Mouse (Mus musculus) layer of hippocampus, adult 11-12 months (tissue): ENCODE data around the gene Ispd.

Source experiments
- DNase-seq: peaks from one replicate; pipeline ENCODE4 v3.0.0; 2022; ENCODE audit warnings: low spot score

Ispd gene

GRCm38 (mm10) chr12:36564146-36564545, 182.9 kb downstream of the Ispd start:
- no peak for DNase-seq

DNA sequence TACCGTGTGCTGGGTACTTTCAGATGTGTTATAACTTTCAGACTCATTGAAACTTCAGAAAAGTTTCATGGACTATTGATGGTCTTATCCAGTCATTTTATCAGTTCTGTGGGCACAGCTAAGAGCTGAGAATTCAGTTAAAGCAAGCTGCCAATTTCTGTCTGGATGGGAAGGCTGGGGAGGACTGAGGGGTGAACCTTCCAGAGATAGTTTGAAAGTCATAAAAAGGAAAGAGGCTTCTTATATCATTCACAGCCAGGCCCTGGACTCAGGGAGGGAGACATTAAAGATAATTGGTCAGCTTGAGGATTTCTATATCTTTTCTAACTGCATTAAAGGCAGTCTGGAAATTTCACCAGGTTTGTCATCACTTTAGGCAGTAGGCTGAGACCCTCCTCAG, 185.7 kb downstream of the Ispd start:
- no peak for DNase-seq

- no peak for DNase-seq
Measured at GRCm38 (mm10) chr12:36570414-36571095, 189.3 kb downstream of the Ispd start.

DNA sequence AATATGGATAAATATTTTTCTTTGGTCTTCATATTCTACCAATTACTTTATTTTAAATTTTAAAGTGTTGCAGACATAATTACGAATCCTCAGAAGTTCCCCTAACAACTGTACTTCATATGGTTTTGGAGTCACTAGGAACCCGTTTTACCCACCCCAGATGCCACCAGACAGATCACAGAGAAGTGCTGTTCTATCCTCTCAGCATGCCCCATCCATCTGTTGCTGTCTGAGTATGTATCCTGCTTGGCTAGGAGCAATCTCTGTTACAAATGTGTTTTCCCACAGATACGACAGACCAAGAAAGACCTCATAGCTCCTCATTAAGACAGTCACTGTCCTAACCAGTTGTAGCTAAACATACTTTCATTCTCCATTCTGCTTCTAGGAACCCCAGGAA, 203.6 kb downstream of the Ispd start:
- peak; percentile 13 for DNase-seq

DNA sequence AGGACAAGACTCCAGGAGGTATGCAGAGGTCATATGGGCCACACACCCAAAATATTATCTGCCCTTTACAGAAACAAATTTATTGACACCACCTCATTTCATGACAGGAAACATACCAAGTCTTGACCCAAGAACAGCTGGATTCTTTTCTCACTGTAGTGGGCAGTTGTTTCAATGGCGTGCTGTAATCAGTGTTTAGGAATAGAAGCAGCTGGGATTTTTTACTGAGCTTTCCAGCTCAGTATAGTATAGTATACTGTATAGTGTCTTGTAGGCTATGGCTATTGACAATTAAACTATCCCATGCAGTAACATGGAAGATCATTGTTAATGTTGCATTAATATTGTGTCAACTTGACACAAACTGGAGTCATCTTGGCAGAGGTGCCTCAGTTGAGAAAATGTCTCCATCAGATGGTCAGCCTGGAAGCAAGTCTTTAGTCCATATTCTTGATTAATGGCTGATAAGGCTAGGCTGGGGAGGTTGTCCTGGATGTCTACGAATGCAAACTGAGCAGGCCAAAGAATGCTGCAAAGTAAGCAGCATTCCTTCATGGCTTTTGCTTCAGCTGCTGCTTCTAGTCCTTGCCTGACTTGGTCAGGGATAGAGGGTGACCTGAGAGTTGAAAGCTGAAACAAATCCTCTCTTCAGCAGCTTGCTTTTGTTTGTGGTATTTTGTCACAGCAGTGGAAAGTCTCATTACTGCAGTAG, 216.4 kb downstream of the Ispd start:
- no peak for DNase-seq

DNA sequence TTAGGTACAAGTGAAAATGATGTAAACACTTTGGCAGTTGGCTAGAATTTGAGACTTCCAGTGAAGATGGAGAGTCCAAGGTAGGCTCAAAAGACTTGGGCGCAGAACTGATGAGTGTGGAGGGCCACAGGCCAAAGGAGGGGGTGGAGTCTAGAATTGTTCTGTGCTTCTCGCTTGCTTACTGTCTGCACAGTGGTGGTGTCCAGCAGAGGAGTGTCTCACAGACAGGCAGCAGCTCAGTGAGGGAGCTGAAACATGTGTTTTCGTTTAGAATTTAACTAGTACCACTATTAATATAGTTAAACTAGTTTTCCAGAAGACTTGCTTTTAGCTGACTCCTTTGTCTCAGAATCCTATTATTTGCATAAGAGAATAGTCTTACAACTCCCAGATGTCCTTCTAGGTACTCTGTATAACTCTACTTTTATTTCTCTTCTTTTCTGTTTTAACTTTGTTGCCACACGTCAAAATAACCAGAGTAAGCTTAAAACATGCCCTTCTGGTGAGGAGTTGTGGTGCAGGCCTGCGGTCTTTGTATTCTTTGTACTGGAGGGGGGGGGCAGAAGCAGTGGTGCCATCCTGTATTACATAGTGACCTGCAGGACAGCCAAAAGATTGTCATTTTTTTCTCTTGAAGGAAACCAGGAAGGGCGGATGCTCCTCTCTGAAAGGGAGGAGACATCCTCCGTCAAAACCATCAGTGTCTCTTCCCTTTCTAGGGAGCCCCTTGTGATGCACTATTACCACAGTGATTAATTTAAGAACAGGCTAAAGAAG, 240.9 kb downstream of the Ispd start:
- DNase-seq: no peak

DNA sequence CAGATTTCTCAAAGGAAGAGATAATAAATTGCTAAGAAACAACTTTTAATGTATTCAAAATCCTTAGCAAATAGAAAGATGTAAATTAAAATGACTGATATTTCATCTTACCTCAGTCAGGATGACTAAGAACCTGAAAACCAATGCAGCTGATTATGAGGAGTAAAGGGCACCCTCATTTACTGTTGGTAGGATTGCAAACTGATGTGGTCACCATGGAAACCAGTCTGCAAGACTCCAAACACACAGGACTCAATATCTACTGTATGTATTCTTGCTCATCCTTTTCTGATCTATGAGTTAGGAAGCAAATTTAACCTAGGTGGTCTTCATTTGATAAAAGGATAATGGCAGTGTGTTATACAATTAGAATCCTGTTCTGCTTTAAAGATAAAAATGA, 246.0 kb downstream of the Ispd start:
- DNase-seq: no peak

DNA sequence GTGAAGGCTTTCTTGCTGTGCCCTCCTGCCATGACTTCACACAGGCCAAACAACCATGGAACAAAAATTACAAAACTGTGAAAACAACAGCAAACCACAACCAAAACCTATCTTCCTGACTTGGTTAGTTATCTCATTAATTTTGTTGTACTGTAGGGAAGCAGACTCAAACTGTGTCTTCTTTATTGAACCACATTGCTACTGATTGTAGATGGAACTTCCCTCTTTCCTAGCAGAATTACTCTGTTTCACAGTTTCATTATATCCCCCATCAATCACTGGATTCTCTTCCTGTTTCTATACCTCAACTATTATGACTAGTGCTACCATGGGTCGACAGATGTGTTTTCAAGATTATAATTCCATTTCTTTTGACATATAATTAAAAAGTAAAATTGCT, 251.2 kb downstream of the Ispd start:
- no peak for DNase-seq

DNA sequence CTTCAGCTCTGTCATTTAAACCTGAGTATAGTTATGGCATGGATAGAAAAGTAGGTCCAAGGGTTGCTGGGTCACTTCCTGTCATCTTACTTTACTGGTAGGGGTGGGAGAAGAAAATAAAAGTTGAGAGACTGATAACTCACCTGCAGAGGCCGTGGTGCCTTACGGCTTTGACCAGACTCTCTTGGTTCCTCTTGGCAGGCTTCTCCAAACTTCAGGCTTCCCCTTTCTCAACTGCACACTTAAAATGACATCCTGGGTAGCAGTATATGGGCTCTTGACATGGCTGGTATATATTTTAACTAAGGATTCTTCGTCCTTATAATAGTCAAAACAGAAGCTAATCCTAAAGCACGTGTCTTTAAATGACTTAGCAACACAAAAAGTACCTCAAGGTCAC, 266.3 kb downstream of the Ispd start:
- DNase-seq: no peak

GRCm38 (mm10) chr12:36662496-36662895, 281.2 kb downstream of the Ispd start:
- DNase-seq: peak; percentile 39

- no peak for DNase-seq
Measured at GRCm38 (mm10) chr12:36664783-36665182, 283.5 kb downstream of the Ispd start.

GRCm38 (mm10) chr12:36666771-36667170, 285.5 kb downstream of the Ispd start:
- no peak for DNase-seq

DNA sequence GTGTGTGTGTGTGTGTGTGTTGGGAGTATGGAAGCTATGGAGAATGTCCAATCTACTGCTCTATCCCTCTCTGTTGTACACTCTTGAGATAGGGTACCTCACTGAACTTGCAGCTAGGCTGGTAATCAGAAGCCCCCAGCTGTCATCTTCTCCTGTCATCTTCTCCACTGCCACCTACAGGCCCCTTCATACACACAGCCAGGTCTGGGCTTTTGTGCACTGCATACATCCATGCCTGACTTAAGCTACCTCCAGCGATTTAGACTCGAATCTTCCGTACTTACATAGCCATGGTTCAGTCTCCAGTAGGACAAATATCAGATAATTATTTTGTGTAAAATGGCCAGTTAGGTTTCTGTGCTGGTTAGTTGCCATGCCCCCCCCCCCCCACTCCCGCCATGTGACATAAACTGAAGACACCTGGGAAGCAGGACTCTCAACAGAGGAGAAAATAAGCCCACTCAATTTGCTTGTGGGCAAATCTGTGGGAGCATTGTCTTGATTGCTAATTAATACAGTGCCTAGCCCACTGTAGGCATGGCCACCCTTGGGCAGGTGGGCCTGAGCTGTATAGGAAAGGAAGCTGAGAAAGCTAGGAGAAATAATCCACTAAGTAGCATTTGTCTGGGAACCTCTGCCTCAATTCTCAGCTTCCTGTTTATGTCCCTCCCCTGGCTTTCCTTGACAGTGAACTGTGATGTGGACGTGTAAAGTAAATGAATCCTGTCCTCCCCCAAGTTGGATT, 289.1 kb downstream of the Ispd start:
- DNase-seq: no peak

- no peak for DNase-seq
Measured at GRCm38 (mm10) chr12:36670915-36671579, 289.8 kb downstream of the Ispd start.

DNA sequence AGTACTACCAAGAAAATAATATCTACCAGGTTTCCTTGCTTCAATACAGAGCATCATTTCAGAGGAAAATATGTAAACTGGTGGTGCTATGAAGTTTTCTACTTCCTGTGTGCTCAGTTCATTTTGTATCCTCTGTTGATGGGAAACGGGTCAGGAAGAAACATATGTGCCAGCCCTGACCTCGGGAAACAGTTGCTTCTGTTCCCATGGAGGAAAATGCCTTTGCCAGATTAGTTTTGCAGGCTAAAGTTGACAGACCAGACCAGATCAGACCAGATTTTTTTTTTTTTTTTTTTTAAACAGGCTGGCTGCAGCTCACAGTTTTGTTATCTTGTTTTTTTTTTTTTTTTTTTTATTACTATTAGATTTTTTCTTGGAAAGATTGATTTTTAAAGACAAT, 293.2 kb downstream of the Ispd start:
- no peak for DNase-seq

- DNase-seq: no peak
Measured at GRCm38 (mm10) chr12:36678220-36678619, 297.0 kb downstream of the Ispd start.

DNA sequence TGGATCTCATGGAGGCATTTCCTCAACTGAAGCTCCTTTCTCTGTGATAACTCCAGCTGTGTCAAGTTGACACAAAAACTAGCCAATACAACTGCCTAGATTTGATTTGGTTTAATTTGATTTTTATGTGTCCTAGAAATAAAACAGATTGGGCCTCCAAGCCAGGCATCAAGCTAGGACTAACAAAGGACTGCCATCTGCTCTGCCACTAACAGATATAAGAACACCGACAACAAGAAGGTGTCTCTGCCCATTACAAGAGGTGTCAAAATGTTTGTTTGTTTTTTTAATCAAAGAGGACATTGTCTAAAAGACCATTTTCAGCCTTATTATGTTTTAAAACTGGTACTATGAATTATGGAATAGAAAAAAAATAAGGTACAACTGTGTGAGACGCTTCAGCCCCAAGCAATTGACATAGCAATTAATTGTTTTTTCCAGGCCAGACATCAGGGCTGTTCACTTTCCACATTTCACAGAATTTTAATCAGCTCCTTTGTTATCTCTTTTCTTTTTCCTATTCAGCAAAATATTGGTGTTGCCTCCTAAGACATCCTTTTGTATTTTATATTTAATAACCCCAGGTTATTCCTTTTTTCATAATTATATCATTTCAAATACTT, 299.7 kb downstream of the Ispd start:
- DNase-seq: no peak

DNA sequence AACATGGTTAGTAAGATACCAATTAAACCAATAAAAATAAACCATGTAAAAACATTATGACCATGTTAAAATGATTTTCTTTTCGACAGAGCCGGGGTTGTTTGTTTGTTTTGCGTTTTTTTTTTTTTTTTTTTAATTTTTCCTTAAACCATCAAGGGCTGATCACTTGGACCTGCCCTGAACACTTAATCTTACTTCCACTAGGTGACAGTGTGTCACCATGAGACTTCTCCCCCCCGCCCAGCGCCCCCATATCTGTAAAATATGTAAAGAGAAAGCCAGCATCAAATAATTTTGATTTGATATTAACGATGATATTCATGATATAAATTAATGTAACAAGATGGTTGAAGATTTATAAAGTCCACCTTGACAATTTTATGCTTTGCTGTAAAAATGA, 300.5 kb downstream of the Ispd start:
- DNase-seq: no peak

DNA sequence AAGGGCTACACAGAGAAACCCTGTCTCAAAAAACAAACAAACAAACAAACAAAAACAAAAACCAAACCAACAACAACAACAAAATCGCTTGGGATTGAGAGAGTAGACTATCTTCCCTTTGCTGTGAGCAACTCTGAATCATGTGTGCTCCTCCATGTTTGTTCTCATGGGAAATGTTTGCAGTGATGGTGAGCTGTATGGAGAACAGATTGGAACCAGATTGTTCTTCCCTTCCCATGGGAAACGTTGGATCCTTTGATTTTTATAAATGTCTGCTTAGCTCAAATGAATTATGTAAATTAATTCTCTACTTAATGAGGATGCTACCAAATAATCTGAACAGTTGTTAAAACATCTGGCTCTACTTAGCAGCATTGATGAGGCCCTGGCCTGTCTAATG, 312.8 kb downstream of the Ispd start:
- no peak for DNase-seq

- DNase-seq: no peak
Measured at GRCm38 (mm10) chr12:36704380-36704779, 323.1 kb downstream of the Ispd start.

DNA sequence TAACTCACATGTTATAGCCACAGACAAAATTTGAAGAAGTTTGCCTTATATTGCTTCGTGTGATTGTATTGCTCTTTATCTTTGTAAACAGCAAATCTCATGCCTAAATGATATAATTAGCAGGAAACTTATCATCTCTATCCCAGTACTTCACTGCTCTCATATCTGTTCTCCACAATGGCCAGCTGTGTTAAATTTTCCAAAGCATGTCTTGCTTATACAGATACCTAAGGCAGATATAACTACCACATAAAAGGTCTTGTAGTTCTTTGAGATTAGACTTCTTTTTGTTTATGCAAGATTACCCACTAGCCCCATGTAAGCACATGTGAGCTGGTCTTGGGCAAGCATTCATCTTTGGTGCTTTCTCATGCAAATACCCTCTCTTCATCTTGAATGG, 327.6 kb downstream of the Ispd start:
- no peak for DNase-seq
